Mouse (Mus musculus) limb, embryonic 15.5 days (tissue): Measurements from ENCODE around the gene Rab3il1. TPM values are rescaled to one million over a fixed set of nuclear protein-coding genes. Genes with fewer than 3 reads are reported as not detected.

ENCODE experiments used
- ATAC-seq: fragments of 200-750 bp; cut with Nextera tagmentation; 2 replicates; pipeline ENCODE4 v1.8.0; 2017; ENCODE audit warnings: low read depth, moderate TSS enrichment; ENCODE audit not compliant: insufficient number of reproducible peaks, low FRiP score, low TSS enrichment
- H3K27ac ChIP-seq: fragments of 300-500 bp; sonication (generic); 2 replicates; pipeline ENCODE4 v1.5.1; 2015; ENCODE audit warnings: moderate library complexity, mild to moderate bottlenecking, inconsistent platforms
- H3K27me3 ChIP-seq: fragments of 300-500 bp; sonication (generic); 2 replicates; pipeline ENCODE4 v1.6.1; 2015; ENCODE audit warnings: inconsistent platforms
- H3K36me3 ChIP-seq: fragments of 300-500 bp; sonication (generic); 2 replicates; pipeline ENCODE4 v1.6.1; 2015; ENCODE audit warnings: inconsistent platforms
- H3K4me1 ChIP-seq: fragments of 300-500 bp; sonication (generic); 2 replicates; pipeline ENCODE4 v1.6.1; 2015; ENCODE audit warnings: inconsistent platforms
- H3K4me2 ChIP-seq: fragments of 300-500 bp; sonication (generic); 2 replicates; pipeline ENCODE4 v1.6.1; 2015; ENCODE audit warnings: mild to moderate bottlenecking, inconsistent platforms
- H3K4me3 ChIP-seq: fragments of 300-500 bp; sonication (generic); 2 replicates; pipeline ENCODE4 v1.5.1; 2015; ENCODE audit warnings: mild to moderate bottlenecking, inconsistent platforms
- H3K9ac ChIP-seq: fragments of 300-500 bp; sonication (generic); 2 replicates; pipeline ENCODE4 v1.6.1; 2015; ENCODE audit warnings: inconsistent platforms
- H3K9me3 ChIP-seq: fragments of 300-500 bp; sonication (generic); 2 replicates; pipeline ENCODE4 v1.6.1; 2016; ENCODE audit warnings: inconsistent platforms
- WGBS: fragments of 180-500 bp; shearing (Covaris S2); methylation state at CpG from one replicate; pipeline ENCODE4 v1.1.7; 2015; 5-methylcytosine and 5-hydroxymethylcytosine counted together
- polyA plus RNA-seq: library from polyadenylated mRNA; unstranded; fragments of >200 nt; fragmentation: Nextera tagmentation; extraction: Ambion mirVana; gene quantifications from 2 replicates; pipeline ENCODE4 v1.2.1, GENCODE M21; 2015

The Rab3il1 gene
- polyA plus RNA-seq, 1 experiment from 2014 or later, result 45.1 TPM

GRCm38 (mm10) chr19:10071892-10072291, 70.4 kb downstream of the Rab3il1 start:
- 69% methylated on average over 4 of the region's 4 CpGs for WGBS
- no peaks in the 10 kb centered on the region for H3K4me1 ChIP-seq
- no peak overlapping the region for H3K4me3 ChIP-seq
- H3K36me3 ChIP-seq, result peaks cover 93% of the 10 kb centered on the region
- no peak for ATAC-seq
- no peak overlapping the region for H3K9ac ChIP-seq
- H3K27me3 ChIP-seq, result no peaks in the 10 kb centered on the region
- H3K4me2 ChIP-seq, result no peak overlapping the region
- H3K9me3 ChIP-seq, result 0 out of 2 replicates have a peak, but pooled peaks cover 5% of the 10 kb centered on the region
- no peak overlapping the region for H3K27ac ChIP-seq

DNA sequence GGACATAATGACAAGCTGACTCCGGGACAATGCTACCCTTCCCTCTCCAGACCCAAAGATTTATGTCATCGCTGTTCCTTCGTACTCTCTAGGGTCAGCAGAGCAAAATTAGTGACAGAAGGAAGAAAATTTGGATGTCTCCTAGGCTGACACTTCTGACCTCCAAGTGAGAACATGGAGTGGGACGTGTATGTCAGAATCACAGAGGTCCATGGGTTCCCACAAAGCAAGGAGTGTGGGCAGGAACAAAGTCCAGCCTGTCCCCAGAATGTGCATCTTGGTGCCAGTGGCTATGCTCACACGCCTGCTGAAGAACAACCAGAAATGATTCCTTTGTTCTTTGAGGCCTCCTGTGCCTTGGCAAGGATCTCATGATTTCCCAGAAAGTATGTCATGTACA, 71.7 kb downstream of the Rab3il1 start:
- Histone ChIP-seq H3K4me2 (no peak overlapping the region), H3K27ac (no peak overlapping the region), H3K36me3 (peaks cover 92% of the 10 kb centered on the region), H3K9me3 (0 out of 2 replicates have a peak, but pooled peaks cover 5% of the 10 kb centered on the region), H3K9ac (no peak overlapping the region), H3K4me1 (no peaks in the 10 kb centered on the region), H3K27me3 (no peaks in the 10 kb centered on the region), H3K4me3 (no peak overlapping the region)
- ATAC-seq, result no peak
- 95% methylated on average over 5 of the region's 5 CpGs for WGBS

DNA sequence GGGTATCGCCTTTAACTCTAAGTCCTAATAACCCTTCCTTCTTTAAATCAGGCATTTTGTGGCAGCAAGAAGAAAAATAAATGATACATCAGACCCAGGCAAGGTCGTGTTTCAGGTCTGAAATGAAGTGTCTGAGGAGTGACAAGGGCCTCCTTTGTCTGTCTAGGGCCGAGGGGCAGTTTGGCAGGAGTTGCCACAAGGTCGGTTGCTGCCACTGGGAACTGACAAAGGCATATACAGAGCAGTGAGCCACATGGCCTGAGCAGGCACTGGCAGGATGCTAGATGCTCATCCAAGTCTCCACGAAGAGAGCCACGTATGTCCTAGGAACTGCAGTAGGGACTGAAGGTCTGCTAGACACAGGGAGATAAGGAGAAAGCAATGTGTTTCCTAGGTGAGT, 76.9 kb downstream of the Rab3il1 start:
- H3K9me3 ChIP-seq, result 0 out of 2 replicates have a peak, but pooled peaks cover 5% of the 10 kb centered on the region
- H3K36me3 ChIP-seq, result peaks cover 97% of the 10 kb centered on the region
- H3K4me2 ChIP-seq, result no peak overlapping the region
- no peak overlapping the region for H3K9ac ChIP-seq
- H3K27me3 ChIP-seq, result no peaks in the 10 kb centered on the region
- no peak overlapping the region for H3K4me3 ChIP-seq
- peaks cover 4% of the 10 kb centered on the region; the same call in 1 of the 2 replicates for H3K4me1 ChIP-seq
- no peak overlapping the region for H3K27ac ChIP-seq
- no peak for ATAC-seq
- 82% methylated on average over 6 of the region's 6 CpGs for WGBS

DNA sequence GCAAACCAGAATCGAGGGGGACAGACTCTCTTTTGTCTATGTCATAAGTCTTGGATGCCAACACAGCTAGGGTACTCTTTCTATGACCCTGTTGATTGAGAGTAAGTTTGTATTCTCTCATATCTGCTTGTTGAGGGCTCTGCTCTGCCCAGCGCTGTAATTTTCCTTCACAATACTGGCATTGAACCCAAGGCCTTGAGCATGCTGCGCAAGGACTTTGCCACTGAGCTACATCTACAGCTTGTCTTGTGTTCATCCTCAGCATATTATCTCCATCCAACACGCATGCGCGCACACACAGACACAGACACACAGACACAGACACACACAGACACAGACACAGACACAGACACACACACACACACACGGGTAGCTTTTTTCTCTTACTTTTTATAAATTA, 78.9 kb downstream of the Rab3il1 start:
- WGBS, result 95% methylated on average over 7 of the region's 7 CpGs

DNA sequence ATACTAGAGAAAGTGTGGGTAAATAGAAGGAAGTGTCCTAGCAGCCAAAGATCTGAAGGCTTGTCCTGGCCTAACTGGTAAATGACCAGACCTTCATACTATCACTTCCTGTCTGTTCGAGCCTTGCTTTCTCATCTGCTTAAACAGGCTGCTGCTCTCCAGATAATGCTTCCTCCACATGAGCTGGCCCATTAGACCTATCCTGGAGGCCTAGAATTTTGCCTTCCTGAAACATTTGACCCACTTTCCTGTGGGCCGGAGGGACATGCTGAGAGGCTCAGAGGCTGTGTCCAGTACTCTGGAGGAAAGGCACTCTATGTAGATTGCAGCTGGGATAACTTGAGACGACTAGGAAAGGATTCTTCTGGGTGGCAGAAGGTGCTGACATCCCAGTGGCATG, 80.6 kb downstream of the Rab3il1 start:
- ATAC-seq, result no peak
- H3K36me3 ChIP-seq, result peaks cover 94% of the 10 kb centered on the region
- no peak overlapping the region for H3K27ac ChIP-seq
- no peak overlapping the region for H3K4me2 ChIP-seq
- no peaks in the 10 kb centered on the region for H3K9me3 ChIP-seq
- H3K9ac ChIP-seq, result no peak overlapping the region
- peaks cover 4% of the 10 kb centered on the region; the same call in 1 of the 2 replicates for H3K4me1 ChIP-seq
- no peaks in the 10 kb centered on the region for H3K27me3 ChIP-seq
- H3K4me3 ChIP-seq, result no peak overlapping the region
- WGBS, result 77% methylated on average over 3 of the region's 3 CpGs

More for the DNA sequence above, 78.9 kb downstream of the Rab3il1 start:
- H3K27ac ChIP-seq, result no peak overlapping the region
- peaks cover 94% of the 10 kb centered on the region for H3K36me3 ChIP-seq
- H3K4me3 ChIP-seq, result no peak overlapping the region
- 0 out of 2 replicates have a peak, but pooled peaks cover under 1% of the 10 kb centered on the region for H3K9me3 ChIP-seq
- H3K27me3 ChIP-seq, result no peaks in the 10 kb centered on the region
- H3K9ac ChIP-seq, result no peak overlapping the region
- H3K4me2 ChIP-seq, result no peak overlapping the region
- peaks cover 4% of the 10 kb centered on the region; the same call in 1 of the 2 replicates for H3K4me1 ChIP-seq
- no peak for ATAC-seq

DNA sequence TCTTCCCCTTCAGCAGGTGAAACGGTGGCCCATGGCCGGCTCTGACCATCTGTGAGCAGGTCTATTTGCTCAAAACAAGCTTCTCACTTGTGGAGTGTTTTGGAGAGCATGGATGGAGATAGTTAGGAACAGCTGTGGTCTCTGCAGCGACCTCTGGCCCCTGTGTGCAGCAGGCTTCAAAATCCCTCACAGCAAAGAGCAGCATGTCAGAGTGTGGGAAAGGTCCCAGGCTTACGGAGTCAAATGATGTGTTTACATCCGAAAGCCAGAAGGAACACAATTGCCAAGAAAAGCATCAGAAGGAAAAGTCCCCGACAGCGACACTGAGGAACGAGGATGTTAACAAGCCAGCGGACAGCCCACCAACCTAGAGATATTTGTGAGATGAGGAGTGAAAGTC, 84.0 kb downstream of the Rab3il1 start:
- no peak for ATAC-seq
- no peak overlapping the region for H3K4me2 ChIP-seq

GRCm38 (mm10) chr19:10086976-10087375, 85.5 kb downstream of the Rab3il1 start:
- no peak overlapping the region for H3K4me3 ChIP-seq

More for the DNA sequence above, 84.0 kb downstream of the Rab3il1 start:
- H3K27ac ChIP-seq, result no peak overlapping the region
- H3K27me3 ChIP-seq, result no peaks in the 10 kb centered on the region
- H3K4me1 ChIP-seq, result no peaks in the 10 kb centered on the region
- WGBS, result 88% methylated on average over 9 of the region's 9 CpGs
- no peak overlapping the region for H3K9ac ChIP-seq
- peaks cover 94% of the 10 kb centered on the region for H3K36me3 ChIP-seq
- no peaks in the 10 kb centered on the region for H3K9me3 ChIP-seq
- H3K4me3 ChIP-seq, result no peak overlapping the region

More at GRCm38 (mm10) chr19:10086976-10087375, 85.5 kb downstream of the Rab3il1 start:
- no peak overlapping the region for H3K4me2 ChIP-seq
- no peaks in the 10 kb centered on the region for H3K27me3 ChIP-seq
- no peak for ATAC-seq
- H3K27ac ChIP-seq, result no peak overlapping the region
- H3K9ac ChIP-seq, result no peak overlapping the region
- no peaks in the 10 kb centered on the region for H3K9me3 ChIP-seq
- 76% methylated on average over 4 of the region's 4 CpGs for whole genome bisulfite sequencing
- H3K4me1 ChIP-seq, result no peaks in the 10 kb centered on the region
- H3K36me3 ChIP-seq, result peaks cover 96% of the 10 kb centered on the region

Other genes starting within 250 kb of the Rab3il1 start
- gene Scgb2a2, start 154.1 kb upstream of the Rab3il1 start, polyA plus RNA-seq, result not detected in 2 replicates
- gene Incenp, start 102.1 kb upstream of the Rab3il1 start, polyA plus RNA-seq, result 83.1 and 90.5 TPM in 2 replicates
- gene Fth1, start 21.1 kb upstream of the Rab3il1 start, polyA plus RNA-seq, result 1,462 and 1,539 TPM in 2 replicates
- gene Best1, start within 50 bp of the Rab3il1 start, polyA plus RNA-seq, result 1.9 and 2.1 TPM in 2 replicates
- gene Fads3, start 39.9 kb downstream of the Rab3il1 start, polyA plus RNA-seq, result 12.7 and 17.1 TPM in 2 replicates
- 63.8 and 65.8 TPM in 2 replicates for gene Fads2, start 100.1 kb downstream of the Rab3il1 start, polyA plus RNA-seq
- gene Fads1, start 181.2 kb downstream of the Rab3il1 start, polyA plus RNA-seq, result 79.8 and 81.1 TPM in 2 replicates
- 379 and 471 TPM in 2 replicates for gene Tmem258, start 202.3 kb downstream of the Rab3il1 start, polyA plus RNA-seq
- 65.9 and 66.7 TPM in 2 replicates for gene Fen1, start 202.5 kb downstream of the Rab3il1 start, polyA plus RNA-seq
- 0.55 and 0.60 TPM in 2 replicates for gene Myrf, start 239.1 kb downstream of the Rab3il1 start, polyA plus RNA-seq